Mouse (Mus musculus) B cell, adult 2 months (primary cell): Measurements from ENCODE around the gene Dnajc15.

Experiments used
- DNase-seq, 2 experiments: peaks; one replicate each; pipeline ENCODE4 v3.0.0; 2022

Dnajc15 gene

DNA sequence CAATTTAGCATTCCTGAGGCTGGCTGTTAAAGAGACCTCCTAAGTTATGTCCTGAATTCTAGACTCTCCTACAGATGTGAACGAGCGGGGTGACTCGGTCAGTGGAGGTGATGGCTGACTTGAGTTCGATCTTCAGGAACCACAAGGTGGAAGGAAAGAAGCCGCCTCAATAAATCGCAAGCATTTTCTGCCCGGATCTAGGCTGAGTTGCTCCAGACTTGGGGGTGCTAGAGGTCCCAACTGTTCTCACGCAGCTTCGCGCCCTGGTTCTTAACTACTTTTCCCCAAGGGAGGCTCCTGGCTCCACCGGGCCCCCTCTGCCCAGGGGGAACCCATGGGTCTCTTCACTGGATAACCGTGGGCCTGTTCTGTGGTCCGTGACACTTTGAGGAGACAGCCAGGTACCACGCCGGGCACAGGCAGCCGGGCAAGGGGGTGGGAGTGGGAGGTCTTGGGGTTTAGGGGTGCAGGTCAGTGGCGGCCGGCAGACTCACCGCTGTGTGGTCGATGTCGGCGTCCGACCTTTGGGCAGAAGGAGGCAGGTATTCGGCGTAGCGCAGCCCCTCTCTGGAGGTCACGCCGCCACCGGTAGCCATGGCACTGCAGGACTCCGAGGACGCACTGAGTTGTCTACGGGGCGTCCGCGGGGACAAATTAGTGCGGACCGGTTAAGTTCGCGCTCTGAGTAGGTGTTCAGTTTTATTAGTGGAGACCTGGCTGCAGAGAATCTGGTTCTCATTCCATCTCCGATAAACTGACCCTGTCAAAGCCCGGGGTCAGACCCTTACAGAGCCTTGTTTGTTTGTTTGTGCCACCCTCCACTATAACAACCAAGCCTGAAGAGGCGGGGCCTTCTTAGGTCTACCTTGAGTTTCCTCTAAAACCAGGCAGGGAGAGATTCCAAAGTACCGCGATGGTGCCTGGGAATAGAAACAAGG, at the start of gene Dnajc15:
TSS of gene Dnajc15 (minus strand) at position 822 of the 938 bp plus-strand sequence.
- DNase-seq: peak; percentile 87 to 88

DNA sequence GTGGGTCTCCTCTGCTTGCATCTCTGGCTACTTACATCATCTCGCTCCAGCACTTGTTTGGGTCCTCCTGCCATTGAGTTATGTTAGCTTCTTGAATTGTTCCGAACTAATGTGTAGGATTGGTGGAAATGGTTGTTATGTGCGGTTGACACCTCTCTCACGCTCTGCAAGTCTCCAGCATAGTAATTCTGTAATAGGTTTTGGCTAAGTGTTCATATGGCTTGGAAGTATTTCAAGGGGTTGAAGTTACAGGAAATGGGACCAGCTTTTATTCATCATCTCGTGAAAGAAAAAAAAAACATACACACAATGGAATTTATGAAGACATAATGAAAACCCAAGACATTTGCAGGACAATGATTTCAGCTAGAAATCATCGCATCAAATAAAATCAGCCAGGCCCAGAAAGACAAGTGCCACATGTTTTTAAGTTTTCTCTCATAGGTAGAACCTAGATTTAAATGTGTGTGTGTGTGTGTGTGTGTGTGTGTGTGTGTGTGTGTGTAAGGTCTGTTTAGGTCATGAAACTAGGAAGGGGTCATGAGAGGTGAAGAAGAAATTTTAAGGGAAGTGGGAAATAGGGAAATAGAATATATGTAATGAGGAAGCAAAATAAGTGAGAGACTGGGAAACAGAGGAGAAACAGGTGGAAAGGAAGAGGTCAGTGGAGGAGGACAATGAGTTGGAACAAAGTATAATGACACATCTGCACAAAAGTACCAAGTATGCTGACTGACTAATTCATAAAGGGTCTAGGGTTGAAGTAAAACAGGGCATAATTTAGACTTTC, 48.3 kb upstream of the Dnajc15 start:
- no peak for DNase-seq

DNA sequence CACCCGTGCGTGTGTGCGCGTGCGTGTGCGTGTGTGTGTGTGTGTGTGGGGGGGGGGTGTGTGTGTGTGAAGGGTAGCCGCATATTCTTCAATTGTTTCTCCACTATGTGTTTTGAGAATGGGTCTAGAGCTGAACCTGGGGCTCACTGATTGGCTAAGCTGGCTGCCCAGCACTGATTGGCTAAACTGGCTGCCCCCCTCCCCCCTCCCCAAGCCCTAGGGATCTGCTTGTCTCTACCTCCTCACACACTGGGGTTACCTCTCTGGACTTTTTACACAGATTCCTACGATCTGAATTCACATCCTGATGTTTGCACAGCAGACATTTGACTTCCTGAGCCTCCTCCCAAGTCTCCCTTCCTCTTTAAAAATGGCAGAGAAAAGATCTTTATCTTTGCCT, 46.7 kb upstream of the Dnajc15 start:
- no peak for DNase-seq

DNA sequence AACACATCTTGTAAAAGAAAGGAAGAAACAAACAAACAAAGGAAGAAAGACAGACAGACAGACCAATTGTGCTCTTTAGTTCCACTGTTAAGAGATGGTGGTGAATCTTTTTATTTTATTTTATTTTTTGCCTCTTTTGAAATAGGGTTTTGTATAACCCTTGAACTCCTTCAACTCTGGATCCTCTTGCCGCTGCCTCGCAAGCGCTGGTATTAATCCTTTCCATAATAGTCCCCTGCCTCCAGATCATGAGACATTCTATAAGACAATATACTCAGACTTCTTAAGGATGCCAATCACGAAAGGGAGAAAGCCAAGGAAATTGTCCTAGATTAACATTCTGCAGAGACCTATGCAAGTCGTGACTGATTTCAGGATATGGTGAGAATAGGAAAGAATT, 40.9 kb upstream of the Dnajc15 start:
- no peak for DNase-seq

DNA sequence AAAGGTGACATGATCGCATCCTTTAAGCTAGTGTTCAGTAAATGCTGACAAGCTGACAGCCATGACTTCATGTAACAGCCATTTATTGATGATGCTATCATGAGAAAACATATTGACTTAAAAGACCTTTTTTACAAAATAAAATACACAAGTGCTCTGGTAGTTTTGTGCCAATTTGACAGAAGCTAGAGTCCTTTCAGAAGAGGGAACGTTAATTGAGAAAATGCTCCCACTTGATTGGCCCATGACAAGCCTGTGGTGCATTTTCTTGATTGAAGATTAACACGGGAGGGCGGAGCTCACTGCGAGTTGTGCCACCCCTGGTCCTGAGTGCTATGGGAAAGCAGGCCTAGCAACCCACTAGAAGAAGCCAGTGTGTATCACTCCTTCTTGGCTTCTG, 31.7 kb upstream of the Dnajc15 start:
- no peak for DNase-seq

DNA sequence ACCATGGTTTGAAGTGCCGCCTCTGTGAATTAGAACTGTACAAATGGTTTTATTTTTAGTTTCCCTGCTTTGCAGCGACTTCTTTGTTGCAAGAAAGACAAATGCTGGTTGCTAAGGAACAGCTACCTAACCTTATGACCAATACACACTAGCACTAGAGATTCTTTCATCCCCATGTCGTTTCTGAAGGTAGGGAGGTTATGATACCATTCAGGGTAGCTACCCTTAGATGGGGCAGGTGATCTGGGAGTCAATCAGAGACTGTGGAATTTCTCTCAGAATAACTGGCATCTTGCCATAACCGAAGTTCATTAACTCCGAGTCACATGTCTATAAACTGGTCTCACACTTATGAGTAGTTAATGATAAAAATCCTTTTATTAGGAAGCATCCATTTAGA, 30.5 kb upstream of the Dnajc15 start:
- no peak for DNase-seq

DNA sequence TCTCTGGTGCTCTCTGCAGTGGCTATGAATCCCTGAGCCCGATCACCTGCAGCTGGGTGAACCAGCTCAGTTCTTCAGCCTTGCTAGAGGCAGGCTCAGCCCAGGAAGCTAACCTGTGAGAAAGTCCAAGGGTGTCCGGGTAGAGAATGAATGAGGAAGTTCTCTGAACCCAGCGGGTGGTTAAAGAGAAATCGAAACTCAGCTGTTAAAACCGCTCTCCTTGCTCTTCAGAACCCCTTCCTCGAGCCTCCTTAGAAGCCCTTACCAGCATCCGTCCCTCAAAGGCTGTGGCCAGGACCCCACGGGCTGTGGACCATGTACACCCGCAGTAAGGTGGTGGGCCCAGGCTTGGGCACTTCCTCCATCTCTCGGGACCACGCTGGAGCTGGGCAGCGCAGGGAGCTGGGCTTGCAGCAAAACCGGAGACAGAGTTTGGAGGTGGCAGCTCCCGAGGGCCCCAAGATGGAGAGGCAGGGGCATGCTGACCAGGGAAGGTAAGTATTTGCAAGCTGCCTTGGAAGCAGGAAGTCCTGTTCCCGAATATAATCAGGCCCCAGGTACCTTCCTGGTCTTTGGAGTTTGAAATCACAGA, 29.3 kb upstream of the Dnajc15 start, which contains the start of gene Epsti1:
TSS of gene Epsti1 (plus strand) at position 69 of the 592 bp plus-strand sequence.
- peak; percentile 69 to 72 for DNase-seq

DNA sequence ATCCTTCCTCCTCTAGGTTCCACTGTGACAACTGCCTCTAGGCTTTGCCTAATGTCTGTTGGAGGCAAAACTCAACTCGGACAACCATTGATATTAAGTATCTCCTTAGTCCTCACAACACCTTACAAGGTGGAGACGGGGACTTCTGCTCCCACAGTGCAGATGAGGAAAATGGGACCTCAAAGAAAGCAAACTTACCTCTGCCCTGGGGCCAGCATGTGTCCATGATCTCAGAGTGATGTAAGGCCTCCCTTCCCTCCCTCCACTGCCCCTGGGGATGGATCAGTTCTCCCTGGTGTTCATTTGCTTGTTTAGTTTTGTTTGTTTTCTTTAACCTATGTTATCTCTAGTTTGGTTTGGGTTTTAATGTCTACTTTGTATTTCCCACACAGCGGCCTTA, 27.6 kb upstream of the Dnajc15 start:
- DNase-seq: no peak

DNA sequence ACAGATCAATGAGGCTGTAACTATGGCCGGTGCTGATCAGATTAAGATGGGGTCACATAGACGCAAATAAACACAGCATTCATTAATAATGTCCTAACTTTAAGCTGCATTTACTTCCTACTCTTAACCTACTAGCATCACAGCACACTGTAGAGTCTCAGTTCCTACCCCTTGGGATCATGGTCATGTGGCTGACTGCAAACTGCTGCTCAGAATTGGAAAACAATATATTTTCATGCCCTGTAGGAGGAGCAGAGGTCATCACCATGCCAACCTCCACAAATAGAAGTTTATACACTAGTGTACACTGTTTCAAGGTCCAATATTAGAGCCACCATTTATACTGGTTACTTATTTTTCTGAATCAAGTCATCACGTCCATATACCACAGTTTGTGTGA, 21.0 kb upstream of the Dnajc15 start:
- DNase-seq: peak in 1 of 2 experiments; percentile 18

DNA sequence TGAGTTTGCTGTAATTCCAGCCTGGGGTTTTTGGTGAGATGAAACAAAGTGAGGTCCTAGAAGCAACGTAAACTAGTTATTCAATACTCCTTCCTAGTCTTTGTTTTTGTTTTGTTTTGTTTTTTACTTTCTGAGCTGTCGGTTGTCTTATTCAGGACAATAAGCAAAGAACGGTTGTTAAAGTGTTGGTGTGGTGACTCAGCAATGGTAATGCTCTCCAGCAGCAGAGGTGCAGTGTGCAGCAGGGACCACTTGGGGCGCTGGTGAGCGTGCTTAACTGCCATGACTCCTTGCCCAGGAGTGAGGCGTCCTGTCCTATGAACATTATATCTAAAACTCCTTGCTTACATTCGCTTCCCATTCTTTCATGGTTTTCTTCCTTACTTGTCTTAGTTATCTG, 15.0 kb upstream of the Dnajc15 start:
- DNase-seq: peak; percentile 10 to 13

DNA sequence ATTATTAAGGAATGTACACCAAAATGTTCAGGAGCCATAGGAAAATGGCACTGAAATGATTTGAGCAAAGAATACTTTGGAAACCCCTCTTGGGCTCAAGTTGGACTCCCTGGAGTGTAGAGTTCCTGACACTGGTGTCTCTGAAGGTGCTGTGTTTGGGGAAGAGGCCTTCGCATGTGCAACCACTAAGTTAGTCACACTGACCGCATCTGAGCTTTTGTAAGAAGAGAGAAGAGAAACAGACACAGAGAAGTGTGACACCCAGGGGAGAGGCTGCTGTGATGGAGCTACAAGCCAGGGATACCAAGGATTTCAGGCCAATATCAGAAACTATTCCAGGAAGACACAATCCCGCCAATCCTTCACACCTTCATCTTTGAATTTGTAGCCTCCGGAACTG, 12.0 kb upstream of the Dnajc15 start:
- no peak for DNase-seq

DNA sequence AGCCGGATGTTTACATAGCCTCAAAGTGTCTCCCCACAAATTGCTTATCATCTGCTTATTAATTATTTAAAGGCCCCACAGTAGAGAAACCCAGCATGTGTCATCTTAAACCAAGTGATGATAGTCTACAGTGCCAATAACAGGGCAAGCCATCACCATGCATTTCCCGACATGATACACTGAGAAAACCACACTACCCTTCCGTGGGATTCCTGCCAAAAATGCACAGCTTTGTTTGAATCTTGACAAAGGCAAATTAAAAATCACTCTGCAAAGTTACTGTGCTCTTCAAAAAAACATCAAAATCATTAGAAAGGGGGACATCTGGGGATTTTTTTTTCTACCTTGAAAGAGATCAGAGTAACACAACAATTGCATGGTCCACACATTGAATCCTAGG, 11.5 kb upstream of the Dnajc15 start:
- no peak for DNase-seq

DNA sequence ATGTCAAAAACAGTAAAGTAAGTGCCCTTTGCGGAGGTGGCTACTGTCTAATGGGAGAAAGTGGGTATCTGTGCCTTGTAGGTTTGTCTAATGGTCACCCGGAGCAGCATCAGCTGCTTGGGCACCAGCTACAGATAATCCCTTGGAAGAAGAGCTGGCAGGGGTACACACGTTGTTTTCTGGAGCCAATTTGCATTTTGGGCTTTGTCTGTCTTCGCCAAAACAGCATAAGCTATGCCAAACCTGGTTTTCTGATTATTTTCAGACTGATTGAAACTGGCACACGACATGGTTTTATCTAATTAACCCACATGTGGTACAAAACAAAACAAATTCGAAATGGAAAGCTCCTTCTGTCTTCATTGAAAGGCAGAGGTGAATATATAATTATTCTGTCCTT, 7.7 kb upstream of the Dnajc15 start:
- DNase-seq: no peak

DNA sequence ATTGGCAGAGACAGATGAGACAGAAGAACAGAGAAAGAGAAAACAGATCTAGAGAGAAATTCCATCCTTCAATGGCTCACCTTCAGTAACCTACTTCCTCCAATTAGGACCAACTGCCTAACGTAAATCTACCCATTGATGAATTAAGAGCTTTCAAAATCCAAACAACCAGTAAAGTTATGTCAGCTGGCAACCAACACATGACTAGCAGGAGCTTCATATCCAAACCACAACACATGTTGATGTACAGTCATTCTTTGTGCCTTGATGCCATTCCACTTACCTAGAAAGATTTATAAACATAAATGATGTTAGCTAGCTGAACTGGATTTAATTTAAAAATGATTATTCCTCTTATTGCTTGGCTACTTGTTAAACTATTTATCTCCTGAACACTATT, 7.1 kb upstream of the Dnajc15 start:
- no peak for DNase-seq

DNA sequence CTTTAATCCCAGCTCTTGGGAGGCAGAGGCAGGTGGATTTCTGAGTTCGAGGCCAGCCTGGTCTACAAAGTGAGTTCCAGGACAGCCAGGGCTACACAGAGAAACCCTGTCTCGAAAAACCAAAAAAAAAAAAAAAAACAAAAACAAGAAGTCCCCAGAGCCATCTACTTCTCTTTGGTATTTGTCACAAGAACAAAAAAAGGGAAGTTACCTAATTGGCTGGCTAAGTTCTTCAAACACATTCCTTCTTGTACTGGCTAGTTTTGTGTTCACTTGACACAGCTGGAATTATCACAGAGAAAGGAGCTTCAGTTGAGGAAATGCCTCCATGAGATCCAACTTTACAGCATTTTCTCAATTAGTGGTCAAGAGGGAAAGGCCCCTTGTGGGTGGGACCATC, 3.0 kb upstream of the Dnajc15 start:
- DNase-seq: peak; percentile 17 to 27

DNA sequence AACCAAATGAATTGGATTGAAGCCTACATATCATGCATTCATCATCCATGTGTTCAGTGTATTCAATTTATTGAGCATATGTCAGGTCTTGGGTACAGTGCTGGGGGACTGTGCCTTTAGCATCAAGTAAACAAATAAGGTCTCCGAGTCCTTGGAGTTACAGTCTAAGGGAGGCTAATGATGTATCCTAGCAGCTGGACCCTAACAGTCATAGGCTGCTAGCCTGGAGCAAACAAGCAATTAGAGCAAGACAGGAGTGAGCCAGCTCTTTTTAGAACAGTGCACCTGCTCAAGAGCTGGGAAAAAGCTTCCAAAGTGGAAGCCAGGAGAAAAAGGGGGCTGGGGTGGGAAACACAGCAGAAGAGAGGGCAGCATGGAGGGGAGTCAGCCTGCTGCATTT, 1.3 kb upstream of the Dnajc15 start:
- no peak for DNase-seq

DNA sequence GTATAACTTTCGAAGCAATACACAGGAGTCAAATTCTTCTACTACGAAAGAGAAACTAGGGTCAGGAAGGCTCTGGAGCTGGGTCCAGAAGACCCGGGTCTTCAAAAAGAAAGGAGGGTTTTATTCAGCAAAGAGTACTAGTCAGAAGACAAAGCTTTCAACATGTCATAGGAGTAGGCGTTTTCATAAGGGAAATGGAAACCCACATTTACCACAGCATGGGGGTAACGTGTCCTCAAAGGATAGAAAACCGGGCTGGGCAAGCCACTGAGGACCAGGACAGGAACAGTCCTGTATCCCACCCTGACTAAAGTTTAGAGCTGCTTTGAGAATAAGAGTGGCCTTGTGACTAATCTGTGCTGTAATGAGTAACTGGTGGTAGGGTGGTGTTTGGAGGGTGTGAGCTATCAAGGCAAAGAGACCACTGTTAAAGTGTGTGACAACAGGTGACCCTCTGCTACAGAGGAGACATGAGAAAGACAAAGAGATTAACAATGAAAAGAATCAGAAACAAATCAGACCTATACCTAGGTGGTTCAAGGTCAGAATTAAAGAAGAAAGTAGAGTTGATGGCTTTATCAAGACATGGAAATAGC, 3.4 kb downstream of the Dnajc15 start:
- no peak for DNase-seq

DNA sequence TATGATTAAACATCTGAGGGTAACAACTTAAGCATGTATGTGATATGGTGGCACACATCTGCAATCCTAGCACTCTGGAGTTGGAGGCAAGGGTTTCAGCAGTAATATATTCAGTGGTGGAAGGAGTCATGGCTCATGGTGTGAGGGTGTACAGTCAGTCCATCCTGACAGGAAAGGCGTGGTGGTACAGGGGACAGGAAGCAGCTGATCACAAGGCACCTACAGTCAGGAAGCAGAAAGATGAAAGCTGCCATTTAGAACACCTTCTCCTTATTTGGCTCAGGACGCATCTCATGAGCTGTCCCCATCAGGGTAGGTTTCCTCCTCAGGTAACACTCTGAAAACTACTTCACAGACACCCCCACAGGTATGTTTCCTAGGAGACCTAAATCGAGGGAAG, 4.0 kb downstream of the Dnajc15 start:
- peak in 1 of 2 experiments; percentile 7 for DNase-seq

DNA sequence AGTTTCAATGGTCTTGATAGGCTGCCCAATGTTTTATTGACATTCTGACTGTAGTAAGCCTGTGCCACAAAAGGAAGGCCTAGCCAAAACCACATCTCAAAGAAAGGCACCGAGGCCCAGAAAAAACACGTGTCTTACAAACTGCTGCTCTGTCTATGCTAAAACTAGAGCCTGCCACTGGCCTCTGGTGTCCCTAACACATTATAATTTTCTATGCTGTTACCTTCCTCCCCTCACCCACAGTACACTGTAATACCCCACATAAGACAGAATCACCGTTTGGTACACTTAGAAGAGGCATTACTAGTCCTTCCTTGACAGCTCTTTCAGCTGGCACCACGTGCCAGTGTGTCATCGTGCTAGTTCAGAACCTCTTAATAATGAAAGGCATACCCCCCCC, 7.3 kb downstream of the Dnajc15 start:
- no peak for DNase-seq

DNA sequence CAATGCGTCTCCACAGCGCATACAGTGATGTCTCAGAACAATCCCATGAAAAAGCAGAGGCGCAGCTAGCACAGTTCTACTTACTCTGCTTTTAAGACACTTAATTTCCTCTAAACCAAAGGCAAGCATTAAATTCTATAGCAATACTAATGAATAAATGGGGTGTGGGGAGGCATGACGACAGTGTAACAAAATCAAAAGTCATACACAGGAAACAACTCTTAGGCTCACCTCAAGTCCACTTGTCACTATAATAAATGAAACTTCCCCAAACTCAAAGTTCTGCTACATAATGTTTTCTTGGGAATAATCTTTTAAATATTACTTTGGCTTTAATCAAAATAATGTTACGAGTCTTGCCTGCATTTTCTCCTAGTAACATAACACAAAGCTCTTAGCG, 10.4 kb downstream of the Dnajc15 start:
- no peak for DNase-seq

DNA sequence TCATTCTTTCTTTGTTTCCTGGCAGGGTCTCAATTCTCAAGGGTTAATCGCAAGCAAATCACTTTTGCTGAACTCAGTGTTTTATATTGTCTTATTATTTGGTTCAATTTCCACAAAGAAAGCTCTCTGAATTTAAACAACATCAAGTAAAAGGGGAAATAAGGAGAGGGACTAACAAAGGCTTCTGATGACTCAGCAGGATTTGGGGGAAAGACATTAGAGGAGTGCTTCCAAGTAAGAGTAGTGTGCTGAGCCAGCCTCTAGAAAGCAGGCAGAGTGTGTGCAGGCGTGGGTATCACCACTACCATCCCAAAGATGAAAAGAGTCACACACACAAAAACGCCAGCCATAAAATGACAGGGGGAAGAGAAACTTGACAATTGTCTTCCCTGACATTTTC, 10.9 kb downstream of the Dnajc15 start:
- DNase-seq: no peak

DNA sequence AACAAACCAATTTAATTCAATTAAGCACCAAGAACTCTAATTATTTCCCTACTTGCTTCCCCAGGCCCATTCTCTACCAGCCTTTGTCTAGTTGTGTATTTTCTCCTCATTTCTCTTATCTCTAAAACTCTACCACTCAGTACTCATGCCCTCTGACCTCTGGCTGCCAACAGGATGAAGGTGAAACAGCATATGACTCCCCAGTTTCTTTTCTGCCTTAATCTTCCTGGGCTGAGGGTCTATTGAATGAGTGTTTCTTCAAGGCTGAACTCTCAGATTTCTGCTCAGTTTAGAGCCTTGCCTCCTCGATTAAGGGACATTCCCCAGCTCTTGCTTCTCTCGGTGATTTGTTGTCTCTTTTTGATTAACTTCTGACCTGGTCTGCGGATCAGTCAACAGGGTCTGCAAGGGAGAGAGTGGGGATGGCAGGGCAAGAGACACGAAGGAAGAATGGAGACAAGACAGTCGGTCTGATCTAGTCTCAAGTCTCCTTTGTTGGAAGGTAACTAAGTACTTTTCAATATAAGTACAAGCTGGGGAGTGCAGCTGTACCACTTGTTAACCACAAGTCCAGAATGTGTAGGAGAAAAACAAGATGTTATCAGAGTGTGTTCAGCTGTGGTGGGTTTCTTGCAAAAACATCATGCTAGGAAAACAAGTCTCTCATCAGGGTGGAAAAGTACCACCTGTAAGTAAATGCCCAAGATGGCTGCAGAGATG, 13.9 kb downstream of the Dnajc15 start:
- DNase-seq: no peak
